Mouse (Mus musculus) liver, adult 2 months (tissue): ENCODE measurements around the gene Ube2c.

Experiments used
- CTCF ChIP-seq: fragments of 200-500 bp; IDR thresholded peaks from 2 replicates; pipeline ENCODE4 v1.5.1; 2011; ENCODE audit warnings: low read depth, low read length, control low read depth
- POLR2A ChIP-seq: fragments of 200-500 bp; IDR thresholded peaks from 2 replicates; pipeline ENCODE4 v1.6.1; 2011; ENCODE audit warnings: low read length, control low read depth; ENCODE audit not compliant: insufficient read depth; ENCODE audit errors: extremely low read depth

- TF ChIP-seq POLR2A (no peak), CTCF (no peak)
Measured at GRCm38 (mm10) chr2:164733259-164733658, 36.4 kb upstream of the Ube2c start.
